Mouse (Mus musculus) regulatory T cell (primary cell): ENCODE data around the gene Pik3r4.
"Not testable (repeated sequence)": the region's sequence is repeated elsewhere in the genome, so short reads cannot be mapped to it uniquely, and the experiment has no call there.

Source experiments
- in situ Hi-C: fragments of 300-600 bp; cut with MboI, MseI; formaldehyde crosslinking; loops from one replicate; pipeline ENCODE4 v1.15.1; 2025; ENCODE audit warnings: high pct_unique_total_duplicates

Gene Pik3r4

GRCm38 (mm10) chr9:105642460-105643371, at the start of gene Pik3r4:
TSS of gene Pik3r4 (plus strand) at chr9:105642978.
- in situ Hi-C loops = loop anchor here (10.0 kb wide), 2 partner anchors 138 to 508 kb away; partner anchors contain the start of gene Nudt16

GRCm38 (mm10) chr9:105598906-105599305, 43.9 kb upstream of the Pik3r4 start:
- in situ Hi-C loops = no loop called here

- in situ Hi-C loops = no loop called here
These were observed 30.6 kb upstream of the Pik3r4 start for GRCm38 (mm10) chr9:105611980-105612771.

- in situ Hi-C loops = no loop called here
These were observed 29.9 kb upstream of the Pik3r4 start for GRCm38 (mm10) chr9:105612919-105613318.

DNA sequence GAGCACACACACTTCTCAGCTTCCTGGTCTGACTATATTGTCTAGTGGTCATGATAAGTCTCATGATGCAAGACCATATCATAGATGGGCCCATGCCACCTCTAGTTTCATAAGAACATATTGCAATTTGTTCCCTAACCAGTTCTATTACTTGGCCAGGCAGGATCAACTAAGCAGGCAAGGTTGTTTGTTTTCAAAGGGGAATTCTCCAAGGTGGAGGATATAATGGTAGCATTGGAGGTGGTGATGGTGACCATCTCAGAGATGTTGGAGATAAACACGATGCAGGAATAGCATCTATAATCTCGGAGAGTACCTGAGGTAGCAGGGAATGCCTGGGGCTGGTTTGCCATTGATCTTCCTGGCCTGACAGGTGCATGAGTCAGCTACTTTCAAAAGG, 26.8 kb upstream of the Pik3r4 start:
- in situ Hi-C loops = no loop called here

GRCm38 (mm10) chr9:105617274-105617673, 25.5 kb upstream of the Pik3r4 start:
- in situ Hi-C loops = not testable (repeated sequence)

- in situ Hi-C loops = no loop called here
These were observed 8.8 kb upstream of the Pik3r4 start for GRCm38 (mm10) chr9:105633961-105634360.

DNA sequence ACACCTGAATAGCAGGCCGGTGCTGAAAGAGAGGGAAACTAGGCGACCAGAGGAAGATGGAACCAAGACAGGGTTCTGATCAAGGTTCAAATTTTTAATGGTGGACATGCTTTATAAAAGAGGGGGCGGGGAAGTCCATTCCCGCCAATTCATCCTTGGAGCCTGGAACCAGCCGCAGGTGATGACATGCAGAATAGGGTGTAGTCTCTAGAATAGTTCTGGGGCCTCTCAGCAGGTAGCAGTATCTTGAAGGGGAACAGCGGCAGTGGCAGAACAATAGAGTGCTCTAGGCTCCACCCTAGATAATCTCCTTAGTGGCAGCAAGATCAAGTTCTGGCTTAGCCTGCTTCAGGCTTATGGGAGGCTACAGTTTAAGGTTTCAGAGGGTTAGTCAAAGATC, 1.4 kb upstream of the Pik3r4 start:
- in situ Hi-C loops = loop anchor here (10.0 kb wide), 2 partner anchors 137 to 507 kb away; partner anchors contain the start of gene Nudt16

- in situ Hi-C loops = no loop called here
These were observed 13.4 kb downstream of the Pik3r4 start for GRCm38 (mm10) chr9:105656189-105656588.

- in situ Hi-C loops = no loop called here
These were observed 15.4 kb downstream of the Pik3r4 start for GRCm38 (mm10) chr9:105658216-105658615.

- in situ Hi-C loops = no loop called here
These were observed 17.1 kb downstream of the Pik3r4 start for GRCm38 (mm10) chr9:105659877-105660276.

- in situ Hi-C loops = no loop called here
These were observed 22.5 kb downstream of the Pik3r4 start for GRCm38 (mm10) chr9:105665269-105665668.

GRCm38 (mm10) chr9:105670916-105671315, 28.1 kb downstream of the Pik3r4 start:
- in situ Hi-C loops = no loop called here

DNA sequence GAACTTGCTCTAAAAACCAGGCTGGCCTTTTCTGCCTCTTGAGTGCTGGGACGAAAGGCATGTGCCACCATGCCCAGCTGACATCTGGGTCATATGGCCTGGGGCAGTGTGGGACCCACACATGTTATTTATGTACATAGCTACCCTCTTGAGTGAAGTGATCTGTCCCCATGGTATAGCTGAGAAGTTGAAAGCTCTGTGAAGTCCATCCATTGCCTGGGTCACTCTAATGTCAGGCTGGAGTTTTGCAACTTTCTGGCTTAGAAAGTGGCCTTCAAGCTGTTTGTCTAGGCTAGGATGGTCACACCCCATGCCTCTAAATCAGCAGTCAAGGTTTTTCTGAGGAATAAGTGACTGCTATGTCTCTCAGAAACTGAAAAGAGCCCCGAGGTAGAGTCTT, 29.3 kb downstream of the Pik3r4 start:
- in situ Hi-C loops = no loop called here

GRCm38 (mm10) chr9:105675941-105676340, 33.2 kb downstream of the Pik3r4 start:
- in situ Hi-C loops = no loop called here

GRCm38 (mm10) chr9:105681386-105681785, 38.6 kb downstream of the Pik3r4 start:
- in situ Hi-C loops = no loop called here

- in situ Hi-C loops = no loop called here
These were observed 41.9 kb downstream of the Pik3r4 start for GRCm38 (mm10) chr9:105684549-105685165.

GRCm38 (mm10) chr9:105689485-105689884, 46.7 kb downstream of the Pik3r4 start:
- in situ Hi-C loops = no loop called here

DNA sequence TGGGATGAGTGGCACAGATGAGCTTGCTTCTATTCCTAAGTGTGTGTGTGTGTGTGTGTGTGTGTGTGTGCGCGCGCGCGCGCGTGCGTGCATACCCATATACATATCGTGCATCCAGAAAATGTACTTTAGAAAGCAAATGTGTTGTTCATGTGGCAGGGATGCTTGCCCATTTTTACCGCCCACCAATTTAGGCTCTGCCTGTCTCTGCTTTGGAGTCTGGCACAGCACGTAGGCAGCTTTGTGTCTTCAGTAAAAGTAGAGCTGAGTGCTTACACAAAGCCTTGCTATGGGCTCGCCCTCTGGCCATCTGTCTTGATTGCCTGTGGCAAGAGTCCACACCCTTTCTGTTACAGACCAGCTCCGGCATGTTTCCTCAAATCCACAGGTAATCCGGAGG, 49.7 kb downstream of the Pik3r4 start:
- in situ Hi-C loops = loop anchor here (10.0 kb wide), 1 partner anchor 172 kb away; no protein-coding TSS in a partner anchor

DNA sequence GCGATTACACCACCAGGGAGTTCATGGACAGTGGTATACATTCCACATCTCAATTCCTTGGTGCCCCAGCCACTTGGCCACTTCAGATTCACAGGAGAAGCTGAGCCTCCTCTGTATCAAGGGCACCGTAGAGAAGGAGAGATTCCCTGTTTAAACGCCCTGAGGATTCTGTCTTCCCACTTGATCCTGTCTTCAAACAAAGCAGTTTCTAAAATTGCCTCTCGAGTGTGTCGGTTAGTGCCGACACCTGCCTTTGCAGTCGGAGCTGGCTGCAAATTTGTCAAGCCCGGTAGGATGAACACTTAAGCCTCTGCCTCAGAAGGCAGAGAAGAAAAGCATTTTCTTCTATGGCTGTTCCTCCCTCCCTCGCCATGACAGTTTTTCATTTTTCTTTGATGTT, 50.3 kb downstream of the Pik3r4 start:
- in situ Hi-C loops = loop anchor here (10.0 kb wide), 1 partner anchor 172 kb away; no protein-coding TSS in a partner anchor

DNA sequence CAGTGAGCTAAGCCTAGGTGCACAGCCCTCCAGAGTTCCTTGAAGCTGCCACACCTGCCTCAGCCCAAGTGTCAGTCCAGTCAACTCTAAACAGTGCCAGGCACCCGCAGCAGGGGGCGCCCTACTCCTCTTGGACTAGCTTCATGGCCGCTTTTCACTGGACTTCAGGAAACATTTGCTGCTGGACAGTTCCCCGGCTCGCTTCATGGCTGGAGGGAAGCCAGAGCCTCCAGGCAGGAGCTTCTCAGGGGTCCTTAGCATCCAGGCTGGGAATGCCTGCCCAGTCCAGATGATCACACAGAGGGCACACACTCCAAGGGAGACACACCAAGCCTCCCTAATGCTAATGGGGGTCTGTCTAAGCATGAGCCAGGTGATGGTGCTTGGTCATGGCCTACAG, 51.1 kb downstream of the Pik3r4 start:
- in situ Hi-C loops = loop anchor here (10.0 kb wide), 1 partner anchor 171 kb away; no protein-coding TSS in a partner anchor
